Mouse (Mus musculus): Measurements from ENCODE around the gene Fam207a. TPM values are rescaled to one million over a fixed set of nuclear protein-coding genes. Genes with fewer than 3 reads are reported as not detected.

Fam207a gene
- total and polyA plus RNA-seq, 2 experiments from 2014 or later = 32.7 to 47.1 TPM

- TF ChIP-seq CTCF (IDR thresholded peaks at IDR 0.05) = no peak
- no peak overlapping the region for H3K4me3 ChIP-seq (ENCODE audit: low read depth, low read length)
- peaks cover 34% of the 10 kb centered on the region for H3K36me3 ChIP-seq (ENCODE audit: insufficient read depth, low read length)
- DNase-seq (ENCODE audit: low spot score) = no peak
- H3K9me3 ChIP-seq (ENCODE audit: low read length) = no peaks in the 10 kb centered on the region
- WGBS = 94% methylated on average over 7 of the region's 7 CpGs
- H3K4me1 ChIP-seq (ENCODE audit: insufficient read depth, low read length) = no peaks in the 10 kb centered on the region
- H3K27ac ChIP-seq (ENCODE audit: low read depth, low read length) = no peak overlapping the region
- H3K4me2 ChIP-seq (ENCODE audit: low read depth, low read length, poor library complexity, severe bottlenecking) = no peak overlapping the region
- no peak for ATAC-seq (ENCODE audit: low FRiP score)
- H3K27me3 ChIP-seq (ENCODE audit: insufficient read depth, low read length) = no peaks in the 10 kb centered on the region
- H3K9ac ChIP-seq (replicated peaks; ENCODE audit: low read length, poor library complexity, severe bottlenecking) = no peak overlapping the region
Measured at GRCm38 (mm10) chr10:77488168-77488567, 27.4 kb downstream of the Fam207a start.

DNA sequence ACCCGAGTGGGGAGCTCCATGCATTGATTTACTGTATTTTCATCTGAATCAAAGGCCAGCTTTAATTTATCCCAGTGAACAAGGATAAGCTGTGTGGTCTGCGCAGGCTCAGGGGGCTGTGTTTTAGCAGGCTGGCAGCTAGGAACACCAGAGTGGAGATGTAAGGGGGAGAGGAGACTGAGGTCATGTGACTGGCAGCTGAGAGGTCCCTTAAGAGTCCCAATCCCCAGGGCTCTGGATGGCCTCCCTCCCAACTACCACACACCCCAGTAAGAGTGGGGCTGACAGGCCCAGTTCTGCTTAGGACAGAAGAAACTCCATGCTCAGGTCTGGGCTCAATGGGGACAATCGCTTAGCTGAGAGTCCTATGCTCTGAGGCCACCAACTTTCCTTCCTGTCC is 29.8 kb downstream of the Fam207a start:
- no peak for DNase-seq (ENCODE audit: low spot score)
- Histone ChIP-seq H3K36me3 (ENCODE audit: insufficient read depth, low read length) (peaks cover 34% of the 10 kb centered on the region), H3K9ac (replicated peaks; ENCODE audit: low read length, poor library complexity, severe bottlenecking) (no peak overlapping the region), H3K4me2 (ENCODE audit: low read depth, low read length, poor library complexity, severe bottlenecking) (no peak overlapping the region), H3K9me3 (ENCODE audit: low read length) (no peaks in the 10 kb centered on the region), H3K4me1 (ENCODE audit: insufficient read depth, low read length) (no peaks in the 10 kb centered on the region), H3K27me3 (ENCODE audit: insufficient read depth, low read length) (no peaks in the 10 kb centered on the region), H3K27ac (ENCODE audit: low read depth, low read length) (no peak overlapping the region), H3K4me3 (ENCODE audit: low read depth, low read length) (no peak overlapping the region)
- no peak for TF ChIP-seq CTCF (IDR thresholded peaks at IDR 0.05)
- no peak for ATAC-seq (ENCODE audit: low FRiP score)
- 82% methylated on average over 3 of the region's 3 CpGs for WGBS

GRCm38 (mm10) chr10:77484205-77484935 is 31.2 kb downstream of the Fam207a start:
- H3K27ac ChIP-seq (ENCODE audit: low read depth, low read length) = no peak overlapping the region
- peaks cover 28% of the 10 kb centered on the region for H3K36me3 ChIP-seq (ENCODE audit: insufficient read depth, low read length)
- TF ChIP-seq CTCF (IDR thresholded peaks at IDR 0.05) = no peak
- 78% methylated on average over 18 of the region's 18 CpGs for WGBS
- H3K27me3 ChIP-seq (ENCODE audit: insufficient read depth, low read length) = no peaks in the 10 kb centered on the region
- no peak overlapping the region for H3K4me3 ChIP-seq (ENCODE audit: low read depth, low read length)
- H3K9ac ChIP-seq (replicated peaks; ENCODE audit: low read length, poor library complexity, severe bottlenecking) = no peak overlapping the region
- no peaks in the 10 kb centered on the region for H3K4me1 ChIP-seq (ENCODE audit: insufficient read depth, low read length)
- no peak overlapping the region for H3K4me2 ChIP-seq (ENCODE audit: low read depth, low read length, poor library complexity, severe bottlenecking)
- H3K9me3 ChIP-seq (ENCODE audit: low read length) = no peaks in the 10 kb centered on the region
- DNase-seq (ENCODE audit: low spot score) = no peak
- no peak for ATAC-seq (ENCODE audit: low FRiP score)

DNA sequence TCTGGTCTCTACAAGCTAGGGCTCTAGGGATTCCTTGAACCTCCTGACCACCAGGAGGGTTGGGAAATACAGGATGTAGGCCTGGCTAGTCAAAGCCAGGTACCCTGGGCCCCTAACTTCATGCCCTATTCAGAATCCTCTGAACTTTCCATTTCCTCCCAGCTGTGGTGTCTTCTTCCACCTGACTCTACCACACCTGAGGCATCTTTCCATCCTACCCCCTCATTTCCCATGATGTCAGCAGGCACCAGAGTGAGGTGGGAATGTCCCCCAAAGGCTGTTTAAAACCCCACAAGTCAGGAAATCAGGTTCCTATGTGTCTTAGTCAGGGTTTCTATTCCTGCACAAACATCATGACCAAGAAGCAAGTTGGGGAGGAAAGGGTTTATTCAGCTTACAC is 33.8 kb downstream of the Fam207a start:
- Histone ChIP-seq H3K9me3 (ENCODE audit: low read length) (no peaks in the 10 kb centered on the region), H3K4me3 (ENCODE audit: low read depth, low read length) (no peak overlapping the region), H3K27me3 (ENCODE audit: insufficient read depth, low read length) (no peaks in the 10 kb centered on the region), H3K4me1 (ENCODE audit: insufficient read depth, low read length) (no peaks in the 10 kb centered on the region), H3K36me3 (ENCODE audit: insufficient read depth, low read length) (peaks cover 4% of the 10 kb centered on the region), H3K27ac (ENCODE audit: low read depth, low read length) (no peak overlapping the region), H3K9ac (replicated peaks; ENCODE audit: low read length, poor library complexity, severe bottlenecking) (no peak overlapping the region), H3K4me2 (ENCODE audit: low read depth, low read length, poor library complexity, severe bottlenecking) (no peak overlapping the region)
- ATAC-seq (ENCODE audit: low FRiP score) (no peak), DNase-seq (ENCODE audit: low spot score) (no peak)
- TF ChIP-seq CTCF (IDR thresholded peaks at IDR 0.05) = no peak

DNA sequence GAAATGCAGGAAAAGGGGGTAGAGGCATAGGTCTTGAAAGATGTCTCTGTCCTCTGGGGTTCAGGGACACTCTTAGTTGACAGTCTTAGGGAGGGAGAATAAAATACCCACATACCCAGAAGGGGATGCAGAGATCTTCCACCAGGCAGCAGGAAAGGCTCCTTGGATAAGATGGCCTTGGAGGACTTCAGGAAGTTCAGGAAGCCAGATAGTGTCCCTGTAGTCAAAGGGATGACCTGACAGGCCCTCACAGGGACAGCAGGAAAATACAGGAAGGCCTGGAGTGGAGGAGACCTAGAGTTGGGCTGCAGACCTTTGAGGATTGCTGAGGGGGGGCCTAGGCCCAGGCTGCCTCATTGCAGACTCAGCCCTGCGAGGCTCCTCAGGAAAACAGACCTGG is 35.6 kb downstream of the Fam207a start:
- no peaks in the 10 kb centered on the region for H3K36me3 ChIP-seq (ENCODE audit: insufficient read depth, low read length)
- WGBS = 94% methylated on average over 1 of the region's 1 CpGs

DNA sequence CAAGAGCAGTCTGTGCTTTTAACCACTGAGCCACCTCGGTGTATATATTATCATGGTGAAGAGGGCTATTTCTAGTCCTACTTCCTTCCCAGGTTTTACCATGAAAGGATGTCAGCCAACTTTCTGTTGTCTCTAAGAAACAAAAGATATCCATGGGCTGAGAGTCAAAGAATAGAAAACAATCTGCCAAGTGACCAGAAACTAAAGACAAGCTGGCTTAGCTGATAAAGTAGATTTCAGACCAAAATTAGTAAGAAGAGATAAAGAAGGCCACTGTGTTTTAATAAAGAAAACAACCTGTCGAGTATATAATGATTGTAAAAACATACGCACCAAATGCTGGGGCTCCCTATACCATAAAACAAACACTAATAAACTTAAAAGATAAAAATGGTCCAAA is 38.7 kb downstream of the Fam207a start:
- 82% methylated on average over 3 of the region's 3 CpGs for WGBS
- H3K9me3 ChIP-seq (ENCODE audit: low read length) = no peaks in the 10 kb centered on the region
- DNase-seq (ENCODE audit: low spot score) = no peak
- H3K9ac ChIP-seq (replicated peaks; ENCODE audit: low read length, poor library complexity, severe bottlenecking) = no peak overlapping the region
- H3K4me2 ChIP-seq (ENCODE audit: low read depth, low read length, poor library complexity, severe bottlenecking) = no peak overlapping the region
- no peaks in the 10 kb centered on the region for H3K27me3 ChIP-seq (ENCODE audit: insufficient read depth, low read length)
- H3K36me3 ChIP-seq (ENCODE audit: insufficient read depth, low read length) = no peaks in the 10 kb centered on the region
- H3K4me3 ChIP-seq (ENCODE audit: low read depth, low read length) = no peak overlapping the region
- H3K27ac ChIP-seq (ENCODE audit: low read depth, low read length) = no peak overlapping the region
- TF ChIP-seq CTCF (IDR thresholded peaks at IDR 0.05) = no peak
- no peaks in the 10 kb centered on the region for H3K4me1 ChIP-seq (ENCODE audit: insufficient read depth, low read length)
- no peak for ATAC-seq (ENCODE audit: low FRiP score)

More for the DNA sequence above, 35.6 kb downstream of the Fam207a start:
- no peak overlapping the region for H3K9ac ChIP-seq (replicated peaks; ENCODE audit: low read length, poor library complexity, severe bottlenecking)
- no peak overlapping the region for H3K4me3 ChIP-seq (ENCODE audit: low read depth, low read length)
- DNase-seq (ENCODE audit: low spot score) (no peak), ATAC-seq (ENCODE audit: low FRiP score) (no peak)
- H3K27me3 ChIP-seq (ENCODE audit: insufficient read depth, low read length) = no peaks in the 10 kb centered on the region
- no peak for TF ChIP-seq CTCF (IDR thresholded peaks at IDR 0.05)
- H3K27ac ChIP-seq (ENCODE audit: low read depth, low read length) = no peak overlapping the region
- no peaks in the 10 kb centered on the region for H3K9me3 ChIP-seq (ENCODE audit: low read length)
- H3K4me1 ChIP-seq (ENCODE audit: insufficient read depth, low read length) = no peaks in the 10 kb centered on the region
- no peak overlapping the region for H3K4me2 ChIP-seq (ENCODE audit: low read depth, low read length, poor library complexity, severe bottlenecking)

All from midbrain, postnatal 0 days (tissue).